Mouse (Mus musculus) spleen, postnatal 10 days (tissue): ENCODE measurements at regions not wholly inside any gene's neighbourhood (a gene's known extent, or its start where the extent isn't known, plus 50 kb on each side); places are given as distances from the start of the nearest gene placed in this dataset.

ENCODE experiments used
- DNase-seq, 2 experiments: peaks; one replicate each; pipeline ENCODE4 v3.0.0; 2021 to 2022; ENCODE audit warnings: low spot score in 2 of 2

DNA sequence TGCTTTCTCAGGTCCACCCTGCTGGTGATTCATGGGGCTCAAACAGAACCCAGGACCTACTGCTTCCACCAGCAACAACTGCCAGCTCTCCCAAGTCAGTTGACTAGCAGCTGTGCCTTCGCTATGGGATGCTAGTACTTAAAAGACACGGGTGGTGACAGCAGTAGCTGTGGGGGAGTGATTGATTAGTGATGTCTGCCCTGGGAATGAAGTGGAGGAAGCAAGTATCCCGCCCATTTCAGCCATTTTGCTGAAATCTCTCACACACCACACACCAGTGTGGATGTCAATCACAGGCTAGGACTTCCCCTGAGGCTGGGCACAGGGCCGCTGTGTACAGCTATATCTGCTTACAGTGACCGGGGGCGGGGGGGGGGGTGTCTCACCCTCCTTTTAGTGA, 153.2 kb downstream of the Matn1 start:
- no peak for DNase-seq

DNA sequence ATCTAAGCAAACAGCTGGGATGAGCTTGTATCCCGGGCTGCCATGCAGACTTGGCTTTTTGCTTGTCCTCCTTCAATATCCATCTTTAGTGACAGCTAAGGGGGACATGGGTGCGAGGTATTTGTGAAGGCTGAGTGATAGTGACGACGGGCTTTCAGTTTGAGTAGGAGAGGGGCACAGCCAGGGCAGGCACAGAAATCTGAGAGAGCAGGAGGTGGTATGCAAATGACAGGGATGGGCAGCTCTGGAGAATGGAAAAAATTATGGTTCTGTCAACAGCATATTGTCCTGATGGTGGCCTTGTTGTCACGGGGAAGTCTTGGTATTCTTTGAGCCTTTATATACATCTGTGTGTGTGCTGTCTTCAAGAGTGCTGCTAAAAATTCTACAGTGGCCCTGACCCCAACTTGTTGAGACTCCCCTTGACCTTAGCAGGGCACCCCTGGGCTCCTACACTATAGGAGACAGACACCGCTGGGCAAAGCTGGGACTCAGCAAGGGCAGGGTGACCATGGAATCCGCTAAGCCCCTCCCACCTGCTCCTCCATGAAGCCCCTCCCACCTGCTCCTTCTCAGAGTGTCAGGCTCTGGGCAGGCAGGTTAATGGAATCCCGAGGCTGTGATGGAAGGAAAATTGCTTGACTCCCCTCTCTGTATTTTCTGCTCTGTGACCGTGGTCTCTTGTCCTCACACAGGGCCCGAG, 156.1 kb downstream of the Matn1 start:
- DNase-seq, result no peak

DNA sequence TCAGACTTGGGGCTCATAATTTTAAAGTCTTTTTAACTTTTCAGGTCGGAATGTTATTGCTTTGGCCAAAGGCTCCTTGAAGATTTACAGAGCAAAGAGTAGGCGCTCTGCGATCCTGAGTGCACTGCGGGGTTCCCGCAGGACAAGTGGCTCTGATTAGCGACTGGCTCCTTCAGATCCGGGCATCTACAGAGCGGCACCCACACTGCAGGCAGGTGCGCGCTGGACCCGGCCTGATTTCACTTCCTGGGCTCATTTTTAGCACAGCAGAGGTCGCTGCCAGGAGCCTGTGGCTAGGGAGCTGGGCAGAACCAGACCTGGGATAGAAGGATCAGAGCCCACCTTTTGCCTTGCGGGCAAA, 156.6 kb downstream of the Matn1 start:
- DNase-seq, result no peak

DNA sequence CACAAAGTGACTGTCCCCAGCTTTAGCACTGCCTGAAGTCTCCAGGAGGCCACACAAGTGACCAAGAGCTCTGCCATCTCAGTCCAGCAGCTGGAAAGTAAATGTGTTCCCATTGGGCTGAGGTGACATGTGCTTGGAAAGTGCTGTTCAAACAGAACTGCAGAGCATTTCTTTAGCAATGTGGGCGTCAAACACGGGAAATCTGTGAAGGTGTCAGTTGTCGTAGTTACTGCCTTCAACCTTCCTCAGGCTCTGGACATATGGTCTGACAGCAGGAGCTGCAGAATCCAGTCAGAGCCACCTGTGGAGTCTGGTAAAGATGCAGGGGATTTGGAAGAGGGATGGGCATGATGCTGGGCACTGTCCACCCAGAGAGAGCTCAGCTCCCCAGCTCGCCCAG, 158.0 kb downstream of the Matn1 start:
- DNase-seq, result no peak

DNA sequence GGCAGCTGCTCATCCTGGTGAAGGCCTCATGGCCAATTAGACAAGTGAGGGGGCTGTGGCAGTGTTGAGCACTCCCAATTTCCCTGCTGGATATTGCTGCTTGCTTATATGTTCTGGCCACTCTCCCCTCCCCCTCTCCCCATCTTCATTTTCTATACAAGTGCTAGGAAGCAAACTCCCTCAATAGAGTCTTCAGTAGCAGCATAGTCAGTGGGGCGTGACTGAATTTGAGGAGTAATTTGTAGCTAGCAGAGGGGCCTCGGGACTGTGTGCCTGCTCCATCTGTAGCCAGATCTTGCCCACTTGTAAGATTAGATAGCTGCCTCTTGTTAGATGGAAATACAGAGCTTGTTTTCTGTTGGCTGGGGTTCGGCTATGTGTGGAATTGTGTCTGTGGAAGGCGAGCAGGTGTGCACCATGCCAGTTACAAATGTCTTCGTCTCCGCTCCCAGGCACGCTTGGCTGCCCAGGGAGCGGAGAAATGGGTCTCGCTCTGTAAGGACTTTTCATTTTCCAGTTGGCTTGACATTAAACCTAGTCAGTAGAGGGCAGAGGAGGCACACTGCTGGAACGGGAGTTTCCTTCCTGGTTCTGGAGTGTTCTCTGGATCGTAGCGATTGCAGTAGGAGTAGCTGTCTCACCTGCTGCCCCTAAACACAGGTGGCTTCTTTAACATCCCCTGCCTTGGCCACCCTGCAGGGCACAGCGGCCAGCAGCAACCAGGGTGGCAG, 163.1 kb downstream of the Matn1 start:
- DNase-seq, result no peak

DNA sequence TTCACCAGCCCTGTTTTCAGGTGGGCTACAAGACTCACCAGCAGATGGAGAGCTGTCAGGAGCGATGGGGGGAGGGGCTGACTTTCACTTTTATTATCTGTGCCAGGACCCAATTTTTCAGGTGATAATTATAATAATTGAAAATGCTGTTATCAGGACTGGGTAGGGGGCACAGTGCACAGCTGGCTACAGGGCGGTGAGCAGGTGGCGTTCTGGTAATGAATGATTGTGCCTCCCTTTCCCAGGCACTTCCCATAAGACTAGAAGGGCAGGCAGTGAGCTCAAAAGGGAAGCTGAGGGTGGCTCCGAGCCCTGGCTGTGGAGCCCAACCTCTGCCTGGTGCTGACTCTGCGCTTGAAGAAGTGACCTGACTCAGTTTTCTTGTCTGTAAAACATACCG, 168.4 kb downstream of the Matn1 start:
- no peak for DNase-seq

DNA sequence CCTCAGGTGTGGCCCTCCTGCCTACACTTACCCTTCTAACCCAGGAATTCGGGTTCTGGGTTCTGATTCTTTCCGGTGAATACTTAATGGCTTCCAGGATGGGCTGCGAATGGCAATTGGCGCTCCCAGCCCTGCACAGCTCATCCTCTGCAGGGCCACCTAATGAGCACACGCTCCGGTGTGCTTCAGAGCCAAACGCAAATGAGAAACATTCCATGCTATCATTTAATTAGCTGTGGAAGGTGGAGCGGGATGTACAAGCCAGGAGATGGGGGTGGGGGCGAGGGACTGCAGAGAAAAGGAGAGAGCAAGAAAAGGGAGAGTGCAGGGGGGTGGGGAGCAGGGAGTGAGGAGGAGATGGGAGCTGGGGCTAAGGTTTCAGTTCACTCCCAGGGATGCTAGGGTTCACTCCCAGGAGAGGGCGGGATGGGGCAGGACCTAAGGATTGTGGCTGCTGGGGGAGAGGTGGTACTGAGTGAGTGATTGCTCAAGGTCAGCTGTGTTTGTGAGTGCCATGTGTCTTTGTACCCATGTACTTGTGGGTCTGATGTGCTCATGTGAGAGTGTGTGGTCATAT, 169.6 kb downstream of the Matn1 start:
- DNase-seq, result no peak

DNA sequence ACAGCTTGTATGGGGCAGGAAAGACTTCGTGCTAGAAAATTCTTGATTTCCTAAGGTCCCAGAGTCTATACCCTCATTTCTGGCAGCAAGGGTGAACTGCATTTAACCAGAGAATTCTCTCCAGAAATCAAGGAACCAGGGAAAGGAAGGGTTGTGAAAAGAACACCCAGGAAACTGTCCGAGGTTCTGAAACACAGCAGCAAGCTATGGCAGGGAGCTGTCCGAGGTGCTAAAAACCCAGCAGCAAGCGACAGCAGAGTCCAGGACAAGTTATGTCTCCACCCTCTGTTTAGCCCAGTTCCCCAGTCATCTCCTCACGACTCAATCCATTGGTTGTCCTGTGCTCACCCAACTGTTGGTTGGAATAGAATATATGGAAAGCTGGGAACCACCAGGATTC, 171.1 kb downstream of the Matn1 start:
- peak in 1 of 2 experiments; percentile 56 for DNase-seq

DNA sequence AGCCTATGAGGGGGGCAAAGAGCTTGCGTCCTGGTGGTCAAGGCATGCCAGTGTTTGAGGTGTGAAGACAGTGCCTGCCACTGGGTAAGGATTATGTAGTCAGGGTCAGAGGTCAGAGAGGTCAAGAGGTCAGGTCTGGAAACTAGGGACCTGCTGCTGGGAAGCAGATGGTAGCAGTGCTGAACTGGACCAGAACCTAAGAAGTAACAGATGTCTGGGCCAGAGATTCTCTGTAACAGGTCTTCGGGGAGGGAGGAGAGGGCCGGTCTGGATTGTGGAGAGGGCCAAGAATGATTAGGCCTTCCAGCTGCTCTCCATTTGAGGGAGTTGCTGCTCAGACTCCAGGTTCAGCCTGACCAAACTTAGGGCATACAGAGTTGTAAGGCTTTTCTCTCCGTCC, 174.4 kb downstream of the Matn1 start:
- DNase-seq, result no peak

DNA sequence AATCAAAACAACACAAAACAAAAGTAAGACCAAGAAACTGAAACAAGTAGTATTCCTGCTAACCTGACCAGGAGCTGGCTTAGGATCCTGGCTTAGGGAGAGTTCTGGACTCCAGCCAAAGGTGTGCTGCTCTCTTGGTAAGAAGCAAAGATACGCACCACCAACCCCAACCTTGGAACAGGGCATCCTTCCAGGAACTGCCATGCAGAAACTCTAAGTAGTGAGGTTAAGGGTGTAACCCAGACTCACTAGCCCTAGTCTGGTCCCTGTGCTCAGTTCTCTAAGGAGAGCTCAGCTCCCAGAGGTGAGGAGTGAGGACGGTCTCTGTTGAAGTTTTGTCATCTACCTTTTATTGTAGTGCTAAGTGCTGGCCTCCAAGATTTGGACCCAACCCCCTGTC, 175.4 kb downstream of the Matn1 start:
- no peak for DNase-seq

DNA sequence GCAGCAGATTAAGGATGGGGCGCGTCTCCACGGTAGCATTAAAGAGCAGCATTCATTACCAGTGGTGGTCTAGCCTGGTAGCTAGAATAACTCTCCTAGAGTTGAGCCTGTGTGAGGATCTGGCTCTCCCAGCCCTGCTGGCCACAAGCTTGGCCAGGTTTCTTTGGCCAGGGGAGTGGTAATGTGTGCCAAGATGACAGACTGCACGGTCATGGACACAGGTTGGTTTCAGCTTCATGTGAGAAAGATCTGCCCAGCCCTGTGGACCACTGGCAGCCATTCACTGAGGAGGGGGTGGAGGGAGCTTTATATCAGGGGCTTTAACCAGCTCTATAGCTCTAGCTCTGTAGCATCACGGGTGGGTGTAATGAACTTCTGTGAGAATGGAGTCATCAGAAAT, 176.5 kb downstream of the Matn1 start:
- DNase-seq, result no peak

DNA sequence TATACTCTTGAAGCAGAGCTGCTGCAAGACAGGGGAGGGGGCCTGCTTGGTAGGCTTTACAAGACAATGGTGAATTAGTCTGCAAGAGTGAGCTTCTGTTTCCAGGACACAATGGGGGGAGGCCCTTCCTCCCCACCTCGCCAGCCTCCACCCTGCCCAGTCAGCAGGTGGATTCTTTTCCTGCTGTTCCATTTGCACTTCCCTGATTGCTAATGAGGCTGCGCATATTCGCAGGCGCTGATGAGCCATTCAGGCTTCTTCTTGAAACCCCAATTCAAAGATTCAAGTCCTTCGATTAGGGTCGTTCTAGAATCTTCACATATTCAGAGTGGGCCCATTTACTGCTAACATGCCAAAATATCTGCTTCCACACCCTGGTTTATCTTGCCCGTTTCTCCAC, 181.8 kb downstream of the Matn1 start:
- DNase-seq, result no peak

DNA sequence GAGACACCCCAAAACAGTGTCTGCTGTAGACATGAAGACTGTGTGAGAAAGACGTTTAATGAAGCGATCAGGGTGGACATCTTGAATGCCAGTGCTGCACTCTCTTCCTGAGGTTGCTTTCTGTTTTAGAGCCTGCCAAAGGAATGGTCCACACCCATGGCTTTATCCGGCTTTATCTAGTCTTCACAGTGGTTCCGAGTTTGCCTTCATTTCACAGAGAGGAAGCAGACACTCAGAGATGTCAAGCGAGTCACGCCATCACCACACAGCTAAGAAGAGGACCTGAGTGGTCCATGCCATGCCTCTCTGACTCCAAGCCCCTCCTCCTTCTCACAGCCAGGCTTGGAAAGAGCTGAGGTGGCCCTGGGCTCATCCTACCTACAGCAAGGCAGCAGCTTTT, 182.7 kb downstream of the Matn1 start:
- no peak for DNase-seq

DNA sequence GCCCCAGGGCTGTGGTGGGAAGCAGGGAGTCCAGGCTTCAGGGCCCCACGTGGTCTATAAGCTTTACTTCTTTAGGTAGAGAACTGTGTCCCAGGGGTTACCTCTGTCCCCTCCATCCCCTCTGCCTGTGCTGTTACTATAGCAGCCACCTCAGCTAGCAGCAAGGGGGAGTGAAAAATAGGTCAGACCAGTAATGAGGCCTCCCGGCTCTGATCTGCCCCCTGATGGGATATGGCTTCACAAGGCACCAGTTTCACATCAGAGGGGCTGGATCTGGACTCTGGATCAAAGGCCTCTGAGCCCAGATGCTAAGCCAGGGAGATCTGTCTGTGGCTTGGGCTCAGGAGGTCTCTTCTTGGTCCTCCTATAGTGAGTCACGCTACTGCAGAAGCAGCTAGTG, 184.5 kb downstream of the Matn1 start:
- DNase-seq, result no peak

DNA sequence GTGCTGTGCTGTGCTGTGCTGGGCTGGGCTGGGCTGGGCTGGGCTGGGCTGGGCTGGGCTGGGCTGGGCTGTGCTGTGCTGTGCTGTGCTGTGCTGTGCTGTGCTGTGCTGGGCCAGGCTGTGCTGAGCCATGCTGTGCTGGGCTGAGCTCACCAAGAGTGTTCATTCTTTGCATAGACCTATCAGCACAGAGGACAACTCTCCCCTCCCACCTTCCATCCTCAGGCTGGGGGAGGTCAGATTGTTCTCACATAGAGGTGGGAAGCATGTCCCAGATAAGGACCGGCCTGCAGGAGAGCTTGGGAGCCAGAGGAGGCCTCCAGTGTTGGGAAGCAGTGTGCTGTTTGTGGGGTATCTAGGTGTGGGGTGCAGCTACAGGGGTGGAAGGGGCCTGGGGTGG, 188.0 kb downstream of the Matn1 start:
- DNase-seq, result no peak

DNA sequence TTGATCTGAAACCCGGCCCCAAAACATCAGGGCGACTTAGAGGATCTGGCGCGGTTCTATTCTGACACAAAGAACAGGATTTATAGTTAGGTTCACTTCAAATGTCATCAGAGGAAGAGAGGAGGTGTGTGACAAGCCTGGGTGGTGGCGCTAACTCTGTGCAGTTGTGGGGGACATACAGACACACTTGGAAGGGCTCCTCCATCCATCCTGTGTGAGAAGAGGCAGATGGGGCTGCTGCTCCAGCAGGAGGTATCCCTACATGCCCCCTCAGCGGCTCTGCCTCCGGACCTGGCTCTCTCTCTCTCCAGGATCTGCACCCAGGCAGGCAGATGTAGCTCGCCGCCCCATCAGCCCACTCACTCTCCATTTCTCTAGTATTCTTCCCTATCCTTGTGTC, 188.6 kb downstream of the Matn1 start:
- DNase-seq, result no peak

DNA sequence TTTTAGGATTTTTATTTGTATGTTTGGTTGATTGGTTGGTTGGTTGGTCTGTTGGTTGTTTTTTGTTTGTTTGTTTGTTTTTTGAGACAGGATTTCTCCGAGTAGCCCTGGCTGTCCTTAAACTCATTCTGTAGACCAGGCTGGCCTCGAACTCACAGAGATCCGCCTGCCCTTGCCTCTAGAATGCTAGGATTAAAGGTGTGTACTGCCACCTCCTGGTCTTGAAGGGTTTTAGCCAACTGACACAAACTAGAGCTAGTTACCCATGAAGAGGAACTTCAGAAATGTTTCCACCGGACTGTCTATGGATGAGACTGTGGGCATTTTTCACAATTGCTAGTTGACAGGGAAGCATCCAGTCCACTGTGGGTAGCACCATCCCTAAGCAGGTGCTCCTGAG, 191.7 kb downstream of the Matn1 start:
- DNase-seq, result no peak

DNA sequence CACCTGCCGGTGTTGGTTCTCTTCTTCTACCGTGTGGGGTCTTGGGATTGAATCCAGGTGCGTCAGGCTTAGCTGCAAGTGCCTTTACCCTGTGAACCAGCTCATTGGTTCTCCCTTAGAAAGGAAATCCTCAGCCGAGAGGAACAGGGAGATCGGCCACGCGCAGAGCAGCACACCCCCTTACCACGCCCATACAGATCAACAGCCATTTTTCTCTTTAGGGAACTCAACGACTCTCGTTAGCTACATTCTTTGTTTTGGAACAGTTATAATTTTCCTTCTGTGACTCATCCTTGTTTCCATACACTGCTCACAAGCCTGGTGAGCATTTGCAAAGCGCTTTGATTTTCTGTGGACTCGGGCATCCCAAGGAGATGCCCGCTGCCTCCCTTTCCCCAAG, 194.7 kb downstream of the Matn1 start:
- DNase-seq, result no peak

DNA sequence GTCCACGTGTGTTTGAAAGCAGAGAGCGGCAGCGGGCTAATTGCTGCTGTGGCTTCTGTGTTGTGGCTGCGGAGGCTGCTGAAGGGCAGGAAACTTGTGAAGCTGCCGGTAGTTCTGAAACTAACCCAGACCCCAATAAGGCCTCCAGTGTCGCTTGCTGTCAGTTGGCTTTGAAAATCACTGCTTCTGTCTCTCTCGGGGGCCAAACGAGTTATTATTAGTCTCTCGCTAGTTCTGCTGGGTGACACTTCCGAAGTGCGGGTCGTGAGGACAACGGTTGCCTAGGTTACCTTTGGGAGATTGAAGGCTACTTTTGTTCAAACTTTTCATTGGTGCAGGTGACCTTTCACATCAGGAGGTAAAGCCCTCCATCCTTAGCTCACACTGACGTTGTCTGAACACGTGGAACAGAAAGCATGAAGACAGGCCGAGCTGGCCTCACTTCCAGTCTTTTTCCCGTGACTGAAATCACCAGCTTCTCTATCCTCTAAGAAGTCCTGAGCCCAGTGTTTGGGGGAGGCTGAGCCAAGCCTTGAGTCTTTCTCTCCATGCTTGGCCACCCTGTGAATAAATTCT, 197.8 kb downstream of the Matn1 start:
- DNase-seq, result no peak

DNA sequence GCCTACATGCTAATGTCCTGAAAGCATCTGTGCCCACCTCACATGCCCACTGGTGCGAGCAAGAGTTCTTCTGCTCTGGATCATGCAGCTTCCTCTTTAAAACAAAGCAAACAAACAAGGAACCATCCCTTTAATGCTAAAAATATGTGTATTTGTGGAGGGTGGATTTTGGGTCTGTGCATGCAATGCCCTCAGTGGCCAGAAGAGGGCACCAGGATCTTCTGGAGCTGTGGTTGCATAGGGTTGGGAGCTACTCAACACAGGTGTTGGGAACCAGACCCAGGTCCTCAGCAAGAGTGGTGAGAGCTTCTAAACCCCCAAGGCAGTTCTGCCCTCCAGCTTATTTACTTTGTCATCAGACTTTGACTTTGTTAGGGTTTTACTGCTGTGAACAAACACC, 201.3 kb downstream of the Matn1 start:
- DNase-seq, result no peak

DNA sequence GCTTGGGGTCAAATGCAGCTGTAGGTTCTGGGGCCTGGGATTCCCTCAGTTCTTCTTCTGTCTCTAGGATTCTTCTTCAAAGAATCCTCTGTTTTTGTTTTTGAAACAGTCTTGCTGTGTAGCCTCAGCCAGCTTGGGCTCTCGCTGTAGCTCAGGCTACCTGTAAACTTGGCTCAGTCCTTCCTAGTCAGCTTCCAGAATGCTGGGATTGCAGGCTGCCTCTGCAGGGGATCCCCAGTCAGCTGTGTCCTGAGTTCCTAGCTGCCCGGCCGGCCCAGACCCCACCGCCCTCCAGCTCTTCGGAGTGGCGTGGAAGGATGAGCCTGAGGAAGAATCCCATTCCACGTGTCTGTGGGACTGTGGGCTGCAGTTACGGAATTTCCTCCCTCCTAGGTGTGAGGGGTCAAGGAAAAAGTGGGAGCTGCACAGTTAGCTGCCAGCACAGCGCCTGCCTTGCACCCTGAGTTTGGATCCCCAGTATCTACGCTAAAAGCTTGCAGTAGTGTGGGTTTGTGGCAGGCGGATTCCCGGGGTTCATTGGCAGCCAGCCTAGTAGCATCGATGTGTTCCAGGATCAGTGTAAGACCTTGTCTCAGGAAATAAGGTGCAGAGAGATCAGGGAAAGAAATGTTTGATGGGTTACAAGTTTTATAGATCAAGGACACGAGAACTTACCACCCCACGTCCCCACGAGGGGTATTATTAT, 204.0 kb downstream of the Matn1 start:
- no peak for DNase-seq

DNA sequence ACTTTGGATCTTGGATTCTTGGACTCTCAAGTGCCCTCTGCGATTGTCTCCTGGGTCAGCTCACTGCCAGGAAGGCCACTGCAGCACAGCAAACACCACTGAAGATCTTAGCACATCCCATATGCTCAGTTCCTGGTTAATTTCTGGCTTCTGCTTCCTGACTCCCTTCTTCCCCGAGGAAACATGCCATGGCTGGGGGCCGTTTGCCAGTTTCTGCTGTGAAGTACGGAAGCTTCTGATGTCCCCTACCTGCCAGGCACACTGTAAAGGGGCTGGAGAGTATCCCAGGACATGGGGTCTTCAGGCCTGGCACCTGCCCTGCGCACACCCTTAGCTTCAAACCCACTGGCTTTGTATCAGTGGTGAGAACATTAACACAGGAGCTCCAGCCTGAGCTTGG, 205.3 kb downstream of the Matn1 start:
- no peak for DNase-seq

DNA sequence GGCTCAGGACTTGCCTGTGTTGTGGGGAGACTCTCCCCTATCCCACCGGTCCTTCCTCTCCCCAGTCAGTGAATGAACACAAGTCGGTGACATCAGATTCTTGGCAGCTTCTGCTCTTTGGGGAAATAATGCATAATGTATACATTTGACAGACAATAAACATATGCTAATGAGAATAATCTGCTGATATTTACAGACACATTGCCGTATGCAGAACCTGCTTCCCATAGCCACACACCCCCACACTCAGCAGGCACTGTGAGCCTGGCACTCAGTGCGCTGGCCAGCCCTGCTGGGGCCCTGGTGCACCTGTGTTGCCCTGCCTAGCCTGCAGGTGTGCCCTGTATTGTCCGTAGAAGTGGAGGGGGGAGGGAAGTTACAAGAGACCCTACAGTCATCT, 215.5 kb downstream of the Matn1 start:
- no peak for DNase-seq
